Mouse (Mus musculus) c-Kit-positive CD71-positive TER-119-negative erythroid progenitor cells, embryonic 14.5 days (primary cell): ENCODE data around the gene Ssr2.

Source experiments
- DNase-seq: peaks from one replicate; pipeline ENCODE4 v3.0.0-alpha.2; 2013; ENCODE audit warnings: low read depth

Ssr2 gene

GRCm38 (mm10) chr3:88575540-88575939, at the start of gene Ssr2:
Gene Ssr2, plus strand, starts transcription at chr3:88575876.
- DNase-seq = no peak

GRCm38 (mm10) chr3:88526157-88527131, 49.2 kb upstream of the Ssr2 start:
- DNase-seq = peak; percentile 84

- no peak for DNase-seq
Measured at GRCm38 (mm10) chr3:88527565-88527964, 48.1 kb upstream of the Ssr2 start.

- DNase-seq = no peak
Measured at GRCm38 (mm10) chr3:88528646-88529045, 47.0 kb upstream of the Ssr2 start.

- no peak for DNase-seq
Measured at GRCm38 (mm10) chr3:88529204-88530000, 46.3 kb upstream of the Ssr2 start.

- no peak for DNase-seq
Measured at GRCm38 (mm10) chr3:88530082-88530864, 45.4 kb upstream of the Ssr2 start.

GRCm38 (mm10) chr3:88531348-88532298, 44.1 kb upstream of the Ssr2 start:
- peak; percentile 63 for DNase-seq

GRCm38 (mm10) chr3:88532299-88532674, 43.4 kb upstream of the Ssr2 start, which contains the start of gene Mex3a:
Gene Mex3a, plus strand, starts transcription at chr3:88532395.
- no peak for DNase-seq

GRCm38 (mm10) chr3:88532689-88533511, 42.8 kb upstream of the Ssr2 start:
- no peak for DNase-seq

- DNase-seq = no peak
Measured at GRCm38 (mm10) chr3:88533706-88534105, 42.0 kb upstream of the Ssr2 start.

- DNase-seq = no peak
Measured at GRCm38 (mm10) chr3:88535005-88535404, 40.7 kb upstream of the Ssr2 start.

GRCm38 (mm10) chr3:88535527-88535926, 40.1 kb upstream of the Ssr2 start:
- DNase-seq = no peak

GRCm38 (mm10) chr3:88536103-88536930, 39.4 kb upstream of the Ssr2 start:
- DNase-seq = peak; percentile 74

GRCm38 (mm10) chr3:88537146-88537545, 38.5 kb upstream of the Ssr2 start:
- DNase-seq = no peak

GRCm38 (mm10) chr3:88538271-88539145, 37.2 kb upstream of the Ssr2 start:
- DNase-seq = no peak

GRCm38 (mm10) chr3:88539397-88539796, 36.3 kb upstream of the Ssr2 start:
- no peak for DNase-seq

GRCm38 (mm10) chr3:88540085-88540484, 35.6 kb upstream of the Ssr2 start:
- DNase-seq = no peak
